Mouse (Mus musculus): ENCODE results near the gene Tyms. TPM values are rescaled to one million over a fixed set of nuclear protein-coding genes. Genes with fewer than 3 reads are reported as not detected.

Gene Tyms
- polyA plus RNA-seq (2014; fragmentation: Illumina TruSeq; extraction: RNeasy Lipid Tissue Mini Kit (QIAGEN cat#74804); ENCODE audit: low read depth, low replicate concordance): 5.3 TPM

GRCm38 (mm10) chr5:30072825-30073821 lies at the start of gene Tyms:
TSS of gene Tyms (minus strand) at chr5:30073617.

DNA sequence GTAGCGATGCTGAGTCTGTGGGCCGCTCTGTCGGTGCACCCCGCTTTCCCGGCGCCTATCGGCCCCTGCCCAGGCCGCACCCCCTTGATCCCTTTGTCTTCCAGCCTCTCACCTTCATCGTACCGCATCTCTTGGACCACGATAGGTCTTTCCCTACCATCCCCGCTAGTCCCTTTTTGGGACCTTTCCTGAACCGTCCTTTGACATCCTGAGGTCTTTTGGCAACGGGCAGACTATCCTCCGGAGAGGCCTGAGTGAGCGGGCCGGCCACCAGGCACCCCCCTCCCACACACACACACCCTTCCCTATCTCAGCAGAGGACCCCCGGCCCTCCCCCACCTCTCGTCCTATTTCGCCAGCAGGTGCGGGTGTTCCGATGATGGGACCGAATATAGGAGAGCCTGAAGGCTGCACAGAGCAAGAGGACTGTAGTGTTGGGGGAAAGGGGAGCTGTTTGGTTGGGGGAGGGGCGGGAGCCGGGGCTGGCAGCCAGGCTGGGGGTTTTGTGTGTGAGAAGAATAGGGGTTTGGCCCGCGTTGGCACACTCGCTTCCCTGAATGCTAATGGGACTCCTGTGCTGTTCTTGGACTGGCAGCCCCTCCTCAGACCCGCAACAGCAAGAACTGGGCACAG lies 32.4 kb upstream of the Tyms start, which contains the start of gene 3110082J24Rik:
3110082J24Rik (minus strand) TSS at position 419 of the 633 bp plus-strand sequence.

GRCm38 (mm10) chr5:30104841-30105667 lies 31.6 kb upstream of the Tyms start, which contains the start of gene Garem2:
TSS of gene Garem2 (plus strand) at chr5:30105161.

DNA sequence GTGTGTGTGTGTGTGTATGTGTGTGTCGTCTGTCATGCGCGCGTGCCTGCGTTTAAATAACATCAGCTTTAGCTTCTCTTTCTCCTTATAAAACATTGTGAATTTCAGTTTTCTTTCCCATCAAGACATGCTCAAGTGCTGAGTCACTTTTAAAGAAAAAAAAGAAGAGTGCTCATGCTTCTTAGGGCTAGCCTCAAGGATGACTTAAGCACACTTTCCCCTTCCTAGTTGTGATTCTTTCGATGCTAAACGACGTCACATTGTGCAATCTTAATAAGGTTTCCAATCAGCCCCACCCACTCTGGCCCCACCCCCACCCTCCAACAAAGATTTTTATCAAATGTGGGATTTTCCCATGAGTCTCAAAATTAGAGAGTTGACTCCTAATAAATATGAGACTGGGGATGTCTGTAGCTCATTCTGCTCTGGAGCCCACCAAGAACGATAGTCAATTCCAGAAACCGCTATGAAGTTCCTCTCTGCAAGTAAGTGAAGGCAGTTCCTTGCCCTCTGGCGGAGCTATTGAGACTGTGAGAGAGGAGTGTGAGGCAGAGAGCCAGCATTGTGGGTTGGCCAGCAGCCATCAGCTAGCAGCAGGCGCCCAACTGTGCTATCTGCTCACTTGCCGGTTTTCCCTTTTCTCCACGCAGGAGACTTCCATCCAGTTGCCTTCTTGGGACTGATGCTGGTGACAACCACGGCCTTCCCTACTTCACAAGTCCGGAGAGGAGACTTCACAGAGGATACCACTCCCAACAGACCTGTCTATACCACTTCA lies 60.5 kb downstream of the Tyms start, which contains the start of gene Il6:
Il6 (plus strand) TSS at position 389 of the 778 bp plus-strand sequence.

Other genes starting within 250 kb of the Tyms start
- not detected for gene Il6, start 60.5 kb downstream of the Tyms start, polyA plus RNA-seq (2014; fragmentation: Illumina TruSeq; extraction: RNeasy Lipid Tissue Mini Kit (QIAGEN cat#74804); ENCODE audit: low read depth, low replicate concordance)
- 0.08 TPM for gene Garem2, start 31.5 kb upstream of the Tyms start, polyA plus RNA-seq (2014; fragmentation: Illumina TruSeq; extraction: RNeasy Lipid Tissue Mini Kit (QIAGEN cat#74804); ENCODE audit: low read depth, low replicate concordance)
- not detected for gene 3110082J24Rik, start 32.5 kb upstream of the Tyms start, polyA plus RNA-seq (2014; fragmentation: Illumina TruSeq; extraction: RNeasy Lipid Tissue Mini Kit (QIAGEN cat#74804); ENCODE audit: low read depth, low replicate concordance)
- gene Hadha, start 81.5 kb upstream of the Tyms start, polyA plus RNA-seq (2014; fragmentation: Illumina TruSeq; extraction: RNeasy Lipid Tissue Mini Kit (QIAGEN cat#74804); ENCODE audit: low read depth, low replicate concordance): 220 TPM
- gene Hadhb, start 81.6 kb upstream of the Tyms start, polyA plus RNA-seq (2014; fragmentation: Illumina TruSeq; extraction: RNeasy Lipid Tissue Mini Kit (QIAGEN cat#74804); ENCODE audit: low read depth, low replicate concordance): 337 TPM
- 4.8 TPM for gene Adgrf3, start 132.1 kb upstream of the Tyms start, polyA plus RNA-seq (2014; fragmentation: Illumina TruSeq; extraction: RNeasy Lipid Tissue Mini Kit (QIAGEN cat#74804); ENCODE audit: low read depth, low replicate concordance)
- 69.2 TPM for gene Selenoi, start 159.0 kb upstream of the Tyms start, polyA plus RNA-seq (2014; fragmentation: Illumina TruSeq; extraction: RNeasy Lipid Tissue Mini Kit (QIAGEN cat#74804); ENCODE audit: low read depth, low replicate concordance)
- 61.7 TPM for gene Drc1, start 207.8 kb upstream of the Tyms start, polyA plus RNA-seq (2014; fragmentation: Illumina TruSeq; extraction: RNeasy Lipid Tissue Mini Kit (QIAGEN cat#74804); ENCODE audit: low read depth, low replicate concordance)